Mouse (Mus musculus): ENCODE measurements around the gene Il17rc. TPM values are rescaled to one million over a fixed set of nuclear protein-coding genes. Genes with fewer than 3 reads are reported as not detected.

Gene Il17rc
- polyA plus RNA-seq, 1 experiment from 2014 or later, result 6.7 TPM

DNA sequence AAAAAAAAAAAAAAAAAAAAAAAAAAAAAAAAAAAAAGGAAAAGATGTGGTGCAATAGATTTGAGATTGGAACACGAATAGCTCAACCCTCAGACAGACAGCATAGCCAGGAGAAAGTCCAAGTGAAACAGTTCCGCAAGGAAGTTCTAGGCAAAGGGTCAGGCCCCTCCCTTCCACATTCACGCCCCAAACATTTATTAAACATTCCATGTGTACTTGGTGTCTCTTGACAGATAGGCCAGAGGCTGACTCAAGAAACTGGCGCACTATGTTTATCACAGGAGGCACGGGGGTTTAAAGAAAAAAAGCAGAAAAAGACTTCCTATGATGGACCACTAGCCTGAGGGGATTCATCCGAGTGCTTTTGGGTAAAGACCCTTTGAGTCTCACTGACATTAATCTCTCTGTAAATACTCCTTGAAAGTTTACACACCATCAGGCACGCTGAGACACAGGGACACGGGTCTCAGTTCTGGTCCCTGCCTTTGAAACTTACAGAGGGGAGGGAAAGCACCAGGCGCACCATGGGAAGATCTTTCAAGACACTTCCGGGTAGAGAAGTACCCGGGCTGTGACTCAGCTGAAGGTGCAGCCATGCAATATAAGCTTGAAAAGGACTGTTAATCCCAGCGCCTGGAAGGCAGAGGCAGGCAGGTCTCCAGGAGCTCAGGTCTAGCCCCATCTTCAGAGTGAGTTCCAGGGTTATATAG, 32.4 kb upstream of the Il17rc start:
- Histone ChIP-seq H3K9me3 (no peaks in the 10 kb centered on the region), H3K27me3 (ENCODE audit: insufficient read depth, poor library complexity, severe bottlenecking) (no peaks in the 10 kb centered on the region), H3K36me3 (no peaks in the 10 kb centered on the region), H3K4me1 (replicated peaks) (peaks cover 16% of the 10 kb centered on the region), H3K27ac (no peak overlapping the region), H3K4me3 (no peak overlapping the region)
- no peak for DNase-seq (ENCODE audit: low spot score)
- WGBS, result 67% methylated on average over 12 of the region's 12 CpGs

DNA sequence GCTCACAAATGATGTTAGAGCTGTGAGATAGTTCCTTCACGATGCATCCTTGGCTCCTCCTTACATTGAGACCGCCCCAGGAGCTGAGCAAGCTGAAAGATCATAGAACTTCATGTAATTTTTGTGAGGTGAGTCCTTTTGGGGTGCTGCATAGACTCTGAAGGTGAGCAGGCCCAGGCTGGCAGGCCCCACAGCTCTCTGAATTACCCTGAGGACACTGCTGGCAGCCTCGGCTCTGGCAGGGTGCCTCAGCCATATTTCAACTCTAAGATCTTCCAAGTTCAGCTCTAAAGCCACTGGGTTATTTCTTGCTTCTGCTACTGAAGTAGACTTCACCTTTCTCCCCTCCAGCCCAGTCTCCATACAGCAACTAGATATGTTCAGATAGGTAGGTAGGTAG, 30.5 kb upstream of the Il17rc start:
- Histone ChIP-seq H3K4me1 (replicated peaks) (peaks cover 16% of the 10 kb centered on the region), H3K36me3 (peaks cover 7% of the 10 kb centered on the region), H3K9me3 (no peaks in the 10 kb centered on the region), H3K27me3 (ENCODE audit: insufficient read depth, poor library complexity, severe bottlenecking) (no peaks in the 10 kb centered on the region), H3K4me3 (no peak overlapping the region), H3K27ac (no peak overlapping the region)
- WGBS, result 89% methylated on average over 3 of the region's 3 CpGs
- no peak for DNase-seq (ENCODE audit: low spot score)

DNA sequence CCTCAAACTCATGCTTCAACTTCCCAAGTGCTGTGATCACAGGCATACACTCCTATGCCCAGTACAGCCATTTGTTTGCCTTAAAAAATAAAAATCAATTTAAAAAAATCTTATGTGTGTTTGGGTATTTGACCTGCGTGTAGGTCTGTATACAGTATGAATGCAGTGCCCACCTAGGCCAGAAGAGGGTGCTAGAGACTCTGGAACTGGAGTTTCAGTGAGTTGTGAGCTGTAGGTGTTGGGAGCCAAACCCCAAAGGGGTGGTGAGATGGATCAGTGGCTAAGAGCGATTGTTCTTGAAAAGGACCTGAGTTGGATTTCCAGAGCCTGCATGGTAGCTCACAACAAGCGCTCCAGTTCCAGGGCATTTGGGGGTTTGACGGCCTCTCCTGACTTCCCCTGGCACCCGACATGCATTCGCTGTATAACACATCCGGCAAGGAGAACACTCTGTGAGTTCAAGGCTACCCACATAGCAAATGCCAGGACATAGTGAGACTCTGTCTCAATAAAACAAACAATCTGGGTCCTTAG, 30.0 kb upstream of the Il17rc start:
- no peak overlapping the region for H3K27ac ChIP-seq
- 55% methylated on average over 7 of the region's 7 CpGs for WGBS
- peaks cover 16% of the 10 kb centered on the region for H3K4me1 ChIP-seq (replicated peaks)
- H3K27me3 ChIP-seq (ENCODE audit: insufficient read depth, poor library complexity, severe bottlenecking), result no peaks in the 10 kb centered on the region
- no peak overlapping the region for H3K4me3 ChIP-seq
- DNase-seq (ENCODE audit: low spot score), result peak; percentile 81
- no peaks in the 10 kb centered on the region for H3K9me3 ChIP-seq
- peaks cover 11% of the 10 kb centered on the region for H3K36me3 ChIP-seq

DNA sequence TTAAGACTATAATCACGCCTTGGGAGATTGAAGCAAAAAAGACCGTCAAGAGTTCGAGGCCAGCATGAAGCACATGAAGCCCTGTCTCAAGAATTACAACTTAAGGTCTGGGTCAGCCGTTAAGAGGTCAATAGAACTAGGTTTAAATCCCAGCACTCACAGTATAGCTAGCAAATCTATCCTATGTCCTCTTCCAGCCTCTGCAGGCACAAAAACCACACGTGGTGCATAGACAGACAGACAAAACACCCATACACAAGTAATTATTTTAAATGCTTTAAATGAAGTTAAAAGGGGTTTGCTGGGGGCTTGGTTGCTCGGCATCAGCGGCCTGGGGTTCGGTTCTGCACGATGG, 29.2 kb upstream of the Il17rc start:
- no peak for DNase-seq (ENCODE audit: low spot score)
- Histone ChIP-seq H3K27ac (peak overlapping the region; percentile 93), H3K36me3 (peaks cover 20% of the 10 kb centered on the region), H3K4me3 (peak overlapping the region; percentile 97), H3K4me1 (replicated peaks) (peaks cover 16% of the 10 kb centered on the region), H3K9me3 (no peaks in the 10 kb centered on the region), H3K27me3 (ENCODE audit: insufficient read depth, poor library complexity, severe bottlenecking) (no peaks in the 10 kb centered on the region)
- 43% methylated on average over 9 of the region's 9 CpGs for WGBS

DNA sequence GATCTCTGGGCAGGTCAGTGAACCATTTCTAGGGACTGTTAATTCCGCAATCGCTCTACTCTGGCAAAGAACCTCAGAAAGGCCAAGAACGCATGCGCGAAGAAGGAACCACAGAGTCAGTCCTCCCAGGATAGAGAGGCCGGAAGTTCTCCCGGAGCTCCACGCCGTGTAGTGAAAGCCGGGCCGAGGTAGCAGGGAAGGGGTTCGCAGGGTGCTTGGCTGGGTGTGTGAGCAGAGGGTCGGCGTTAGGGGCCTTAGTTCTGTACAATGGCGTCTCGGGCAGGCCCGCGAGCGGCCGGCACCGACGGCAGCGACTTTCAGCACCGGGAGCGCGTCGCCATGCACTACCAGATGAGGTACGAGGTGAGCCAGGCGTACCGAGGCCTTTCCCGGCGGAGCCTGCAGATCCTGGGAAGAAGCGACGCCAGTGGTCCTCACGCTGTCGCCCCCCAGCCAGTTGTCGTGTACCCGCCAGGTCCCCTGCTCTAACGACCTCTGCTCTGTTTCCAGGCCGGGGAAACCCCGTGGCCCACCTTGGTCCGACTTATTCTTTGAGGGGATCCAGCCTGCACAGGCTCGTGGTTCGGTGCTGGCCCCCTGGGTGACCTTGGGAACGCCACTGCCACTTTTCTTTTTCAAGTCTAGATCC, 28.7 kb upstream of the Il17rc start, which contains the start of gene Jagn1:
TSS of gene Jagn1 (plus strand) at position 128 of the 649 bp plus-strand sequence.
- Histone ChIP-seq H3K27ac (peak within 1 kb of the TSS; percentile 93), H3K9me3 (no peaks in the 10 kb centered on the region), H3K4me3 (peak within 1 kb of the TSS; percentile 97), H3K4me1 (replicated peaks) (peaks cover 16% of the 10 kb centered on the region), H3K27me3 (ENCODE audit: insufficient read depth, poor library complexity, severe bottlenecking) (no peaks in the 10 kb centered on the region), H3K36me3 (peaks cover 25% of the 10 kb centered on the region)
- WGBS, result 1% methylated on average over 45 of the region's 45 CpGs
- peak; percentile 95 for DNase-seq (ENCODE audit: low spot score)

DNA sequence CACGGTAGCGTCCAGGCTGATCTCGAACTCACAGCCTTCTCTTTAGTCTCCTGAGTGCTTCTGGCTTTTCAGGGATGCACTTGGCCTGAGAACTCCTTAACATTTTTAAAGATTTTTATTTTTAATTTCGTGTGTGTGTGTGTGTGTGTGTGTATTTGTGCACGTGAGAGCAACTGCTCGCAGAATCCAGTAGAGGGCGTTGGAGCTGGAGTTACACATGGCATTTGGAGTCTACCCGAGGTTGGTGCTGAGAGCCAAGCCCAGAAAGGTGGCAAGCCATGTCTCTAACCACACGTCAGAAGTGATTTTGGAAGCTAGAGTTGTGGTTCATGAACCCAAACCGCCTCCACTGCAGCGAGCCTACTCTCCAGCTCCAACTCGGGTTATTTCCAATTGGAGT, 28.1 kb upstream of the Il17rc start:
- Histone ChIP-seq H3K27me3 (ENCODE audit: insufficient read depth, poor library complexity, severe bottlenecking) (no peaks in the 10 kb centered on the region), H3K4me3 (peak overlapping the region; percentile 97), H3K9me3 (no peaks in the 10 kb centered on the region), H3K36me3 (peaks cover 30% of the 10 kb centered on the region), H3K4me1 (replicated peaks) (peaks cover 16% of the 10 kb centered on the region), H3K27ac (peak overlapping the region; percentile 93)
- peak; percentile 12 for DNase-seq (ENCODE audit: low spot score)
- 48% methylated on average over 12 of the region's 12 CpGs for WGBS

DNA sequence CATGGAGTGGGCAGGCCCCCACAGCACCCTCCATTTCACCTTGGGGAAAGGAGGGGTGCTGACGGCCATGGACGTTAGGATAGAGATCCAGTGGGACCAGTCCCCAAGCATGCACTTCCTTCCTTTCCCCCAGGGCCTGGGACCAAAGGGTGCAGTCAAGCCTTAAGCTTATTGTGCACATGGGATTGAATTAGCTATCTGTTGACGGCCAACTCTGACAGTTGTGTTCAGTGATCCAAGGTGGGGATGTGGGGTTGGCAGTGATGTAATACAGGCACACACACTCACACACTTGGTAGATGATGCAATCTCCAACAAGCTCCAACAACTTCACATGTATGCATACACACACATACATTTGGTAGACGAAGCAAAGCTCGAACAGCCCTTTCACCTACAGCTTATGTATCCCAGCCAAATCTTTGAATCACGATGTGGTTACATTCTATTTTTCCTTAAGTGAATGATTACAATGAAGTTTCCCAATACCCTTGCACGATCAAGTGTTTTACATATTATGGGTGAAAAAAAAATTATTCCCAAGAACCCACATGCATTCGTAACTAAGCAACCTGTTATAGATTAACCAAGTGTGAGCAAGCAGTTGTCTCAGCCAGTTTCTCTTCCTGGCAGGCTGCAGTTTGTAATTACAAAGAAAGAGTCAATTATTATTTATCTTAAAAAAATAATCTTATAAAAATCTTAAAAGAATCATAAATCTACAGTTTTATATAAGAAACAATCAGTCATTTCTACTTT, 26.8 kb upstream of the Il17rc start:
- no peaks in the 10 kb centered on the region for H3K9me3 ChIP-seq
- DNase-seq (ENCODE audit: low spot score), result no peak
- peaks cover 43% of the 10 kb centered on the region for H3K36me3 ChIP-seq
- H3K4me3 ChIP-seq, result no peak overlapping the region
- H3K27ac ChIP-seq, result no peak overlapping the region
- no peaks in the 10 kb centered on the region for H3K27me3 ChIP-seq (ENCODE audit: insufficient read depth, poor library complexity, severe bottlenecking)
- 86% methylated on average over 8 of the region's 8 CpGs for WGBS
- peaks cover 16% of the 10 kb centered on the region for H3K4me1 ChIP-seq (replicated peaks)

DNA sequence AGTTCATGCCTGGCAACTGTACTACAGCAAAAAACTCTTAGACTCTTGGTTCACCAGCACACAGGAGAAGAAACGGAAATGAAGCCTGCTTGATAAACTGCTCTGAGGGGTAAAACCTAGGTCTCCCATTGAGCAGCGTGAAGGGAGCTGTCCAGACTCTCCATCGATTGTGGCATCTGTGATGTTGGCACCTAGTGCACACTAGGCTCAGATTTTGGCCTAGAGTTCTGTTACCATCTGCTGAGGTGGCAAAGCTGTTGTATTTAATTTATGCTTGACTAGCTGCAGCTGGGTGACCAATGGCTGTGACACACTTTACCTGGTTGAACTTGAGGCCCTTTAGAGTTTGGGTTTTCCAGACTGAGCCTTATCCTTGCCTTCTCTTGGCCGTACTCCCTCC, 23.6 kb upstream of the Il17rc start:
- DNase-seq (ENCODE audit: low spot score), result no peak
- Histone ChIP-seq H3K9me3 (no peaks in the 10 kb centered on the region), H3K4me1 (replicated peaks) (peaks cover 11% of the 10 kb centered on the region), H3K36me3 (peaks cover 46% of the 10 kb centered on the region), H3K27ac (no peak overlapping the region), H3K27me3 (ENCODE audit: insufficient read depth, poor library complexity, severe bottlenecking) (no peaks in the 10 kb centered on the region), H3K4me3 (no peak overlapping the region)
- 93% methylated on average over 4 of the region's 4 CpGs for WGBS

DNA sequence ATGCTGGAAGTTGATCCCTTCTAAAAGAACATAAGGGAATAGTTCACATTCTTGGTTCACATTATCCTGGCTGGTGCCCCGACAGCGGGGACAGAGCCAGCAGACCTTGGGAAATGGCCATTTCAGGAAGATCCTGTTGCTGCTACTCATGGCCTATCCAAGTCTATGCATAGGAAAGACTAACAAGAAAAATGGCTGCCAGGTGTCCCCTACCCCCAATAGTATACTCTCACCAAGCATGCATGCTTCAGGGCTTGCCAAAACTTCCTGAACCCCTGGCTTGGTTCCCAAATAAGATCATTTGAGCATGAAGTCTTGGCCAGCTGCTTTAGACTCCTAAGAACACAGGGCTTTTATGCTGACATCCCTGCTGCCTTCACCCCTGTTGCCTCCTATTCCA, 19.4 kb upstream of the Il17rc start:
- Histone ChIP-seq H3K27me3 (ENCODE audit: insufficient read depth, poor library complexity, severe bottlenecking) (no peaks in the 10 kb centered on the region), H3K27ac (no peak overlapping the region), H3K4me3 (no peak overlapping the region), H3K36me3 (peaks cover 29% of the 10 kb centered on the region), H3K9me3 (no peaks in the 10 kb centered on the region), H3K4me1 (replicated peaks) (no peaks in the 10 kb centered on the region)
- 93% methylated on average over 2 of the region's 2 CpGs for WGBS
- no peak for DNase-seq (ENCODE audit: low spot score)

DNA sequence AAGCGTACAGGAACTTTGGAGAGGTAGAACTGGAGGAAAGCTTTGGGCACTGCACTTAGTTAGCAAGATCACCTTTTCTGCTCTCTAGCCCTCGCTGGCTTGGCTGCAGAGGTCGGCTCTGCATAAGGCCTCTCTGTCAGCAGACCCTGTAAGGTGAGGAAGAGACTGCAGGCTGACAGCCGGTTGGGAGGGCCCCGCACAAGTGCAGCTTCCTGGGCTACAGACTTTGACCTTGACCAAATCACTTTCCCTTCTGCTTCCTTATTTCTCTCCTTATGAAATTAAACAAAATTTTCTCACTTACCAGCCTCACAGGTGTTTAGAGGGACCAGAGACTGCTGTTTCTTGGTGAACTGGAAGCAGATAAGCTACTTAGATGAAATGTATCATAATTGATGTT, 16.2 kb upstream of the Il17rc start:
- no peak for DNase-seq (ENCODE audit: low spot score)
- Histone ChIP-seq H3K4me1 (replicated peaks) (peaks cover 3% of the 10 kb centered on the region; the same call in 1 of the 2 replicates), H3K27ac (no peak overlapping the region), H3K27me3 (ENCODE audit: insufficient read depth, poor library complexity, severe bottlenecking) (no peaks in the 10 kb centered on the region), H3K4me3 (no peak overlapping the region), H3K9me3 (no peaks in the 10 kb centered on the region), H3K36me3 (no peaks in the 10 kb centered on the region)
- 64% methylated on average over 5 of the region's 5 CpGs for WGBS

DNA sequence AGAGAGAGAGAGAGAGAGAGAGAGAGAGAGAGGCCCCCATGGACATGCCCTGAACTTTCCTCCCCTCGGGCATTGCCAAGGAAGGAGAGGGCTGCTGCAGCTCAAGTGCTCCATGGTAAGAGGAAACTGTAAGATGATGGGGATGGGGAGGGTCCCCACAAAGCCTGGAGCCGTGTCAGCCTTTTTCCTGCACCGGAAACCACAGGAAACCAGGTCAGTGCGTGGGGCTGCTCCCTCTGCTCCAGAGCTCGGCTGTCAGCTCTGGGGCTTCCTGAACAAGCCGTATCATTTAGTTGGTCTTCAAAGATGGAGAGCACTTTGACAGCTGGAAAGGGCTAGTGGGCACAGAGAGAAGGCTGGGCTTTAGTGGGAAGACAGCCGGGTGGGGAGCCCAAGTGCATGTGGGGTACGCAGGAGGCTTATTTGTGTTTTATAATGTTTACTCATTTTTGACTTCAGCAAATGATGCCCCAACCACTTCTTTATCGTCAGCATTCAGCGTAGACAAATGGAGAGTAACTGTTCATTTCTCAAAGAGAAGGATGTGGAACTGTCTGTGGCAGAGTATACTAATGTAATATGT, 13.2 kb upstream of the Il17rc start, which contains the start of gene Il17re:
TSS of gene Il17re (plus strand) at position 533 of the 583 bp plus-strand sequence.
- Histone ChIP-seq H3K4me1 (replicated peaks) (peaks cover 3% of the 10 kb centered on the region; the same call in 1 of the 2 replicates), H3K36me3 (no peaks in the 10 kb centered on the region), H3K27me3 (ENCODE audit: insufficient read depth, poor library complexity, severe bottlenecking) (no peaks in the 10 kb centered on the region), H3K27ac (no peak within 1 kb of the TSS), H3K9me3 (no peaks in the 10 kb centered on the region), H3K4me3 (no peak within 1 kb of the TSS)
- WGBS, result 76% methylated on average over 10 of the region's 10 CpGs
- no peak for DNase-seq (ENCODE audit: low spot score)

DNA sequence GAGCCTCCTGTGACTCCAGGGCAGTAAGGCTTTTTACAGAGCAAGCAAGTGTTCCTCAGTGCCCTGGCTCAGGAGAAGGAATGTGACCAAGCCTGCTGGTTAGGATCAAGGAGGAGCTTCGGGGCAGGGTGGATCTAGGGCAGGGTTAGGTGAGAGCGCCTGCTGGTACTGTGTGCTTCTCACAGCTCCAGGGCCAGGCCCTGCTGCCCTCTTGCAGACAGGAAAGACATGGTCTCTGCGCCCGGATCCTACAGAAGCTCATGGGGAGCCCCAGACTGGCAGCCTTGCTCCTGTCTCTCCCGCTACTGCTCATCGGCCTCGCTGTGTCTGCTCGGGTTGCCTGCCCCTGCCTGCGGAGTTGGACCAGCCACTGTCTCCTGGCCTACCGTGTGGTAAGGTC, 12.6 kb upstream of the Il17rc start:
- H3K27ac ChIP-seq, result no peak overlapping the region
- no peaks in the 10 kb centered on the region for H3K27me3 ChIP-seq (ENCODE audit: insufficient read depth, poor library complexity, severe bottlenecking)
- H3K36me3 ChIP-seq, result no peaks in the 10 kb centered on the region
- no peak overlapping the region for H3K4me3 ChIP-seq
- WGBS, result 66% methylated on average over 10 of the region's 10 CpGs
- peaks cover 3% of the 10 kb centered on the region; the same call in 1 of the 2 replicates for H3K4me1 ChIP-seq (replicated peaks)
- DNase-seq (ENCODE audit: low spot score), result no peak
- no peaks in the 10 kb centered on the region for H3K9me3 ChIP-seq

All from hindbrain, embryonic 10.5 days (tissue).